Mouse (Mus musculus): Measurements from ENCODE around the gene Slc9a7. TPM values are rescaled to one million over a fixed set of nuclear protein-coding genes. Genes with fewer than 3 reads are reported as not detected.

Gene Slc9a7
- polyA plus RNA-seq, 1 experiment from 2014 or later = 0.56 TPM

- Histone ChIP-seq H3K27ac (ENCODE audit: low read length) (no peak overlapping the region), H3K9me3 (ENCODE audit: control insufficient read depth, low read depth, low read length) (no peaks in the 10 kb centered on the region), H3K27me3 (ENCODE audit: control insufficient read depth, insufficient read depth, low read length) (no peaks in the 10 kb centered on the region), H3K36me3 (ENCODE audit: control insufficient read depth, insufficient read depth, low read length) (no peaks in the 10 kb centered on the region), H3K9ac (replicated peaks; ENCODE audit: low read depth, low read length) (no peak overlapping the region), H3K4me3 (ENCODE audit: low read depth, low read length) (no peak overlapping the region), H3K4me2 (replicated peaks; ENCODE audit: low read depth, low read length) (no peak overlapping the region), H3K4me1 (ENCODE audit: control insufficient read depth, insufficient read depth, low read length) (no peaks in the 10 kb centered on the region)
- no peak for ATAC-seq (ENCODE audit: insufficient number of reproducible peaks, insufficient read depth, low FRiP score, low read depth)
- WGBS = 70% methylated on average over 2 of the region's 2 CpGs
These were observed 5.4 kb downstream of the Slc9a7 start for GRCm38 (mm10) chrX:20286254-20286653.

GRCm38 (mm10) chrX:20279424-20279823 lies 12.2 kb downstream of the Slc9a7 start:
- no peaks in the 10 kb centered on the region for H3K36me3 ChIP-seq (ENCODE audit: control insufficient read depth, insufficient read depth, low read length)
- no peak overlapping the region for H3K4me2 ChIP-seq (replicated peaks; ENCODE audit: low read depth, low read length)
- no peak overlapping the region for H3K27ac ChIP-seq (ENCODE audit: low read length)
- no peaks in the 10 kb centered on the region for H3K27me3 ChIP-seq (ENCODE audit: control insufficient read depth, insufficient read depth, low read length)
- H3K4me3 ChIP-seq (ENCODE audit: low read depth, low read length) = no peak overlapping the region
- H3K9ac ChIP-seq (replicated peaks; ENCODE audit: low read depth, low read length) = no peak overlapping the region
- WGBS = 75% methylated on average over 6 of the region's 6 CpGs
- H3K9me3 ChIP-seq (ENCODE audit: control insufficient read depth, low read depth, low read length) = no peaks in the 10 kb centered on the region
- H3K4me1 ChIP-seq (ENCODE audit: control insufficient read depth, insufficient read depth, low read length) = no peaks in the 10 kb centered on the region
- ATAC-seq (ENCODE audit: insufficient number of reproducible peaks, insufficient read depth, low FRiP score, low read depth) = no peak

GRCm38 (mm10) chrX:20273854-20274253 lies 17.8 kb downstream of the Slc9a7 start:
- no peaks in the 10 kb centered on the region for H3K36me3 ChIP-seq (ENCODE audit: control insufficient read depth, insufficient read depth, low read length)
- H3K4me3 ChIP-seq (ENCODE audit: low read depth, low read length) = no peak overlapping the region
- no peak overlapping the region for H3K27ac ChIP-seq (ENCODE audit: low read length)
- no peak overlapping the region for H3K9ac ChIP-seq (replicated peaks; ENCODE audit: low read depth, low read length)
- ATAC-seq (ENCODE audit: insufficient number of reproducible peaks, insufficient read depth, low FRiP score, low read depth) = no peak
- H3K27me3 ChIP-seq (ENCODE audit: control insufficient read depth, insufficient read depth, low read length) = no peaks in the 10 kb centered on the region
- no peak overlapping the region for H3K4me2 ChIP-seq (replicated peaks; ENCODE audit: low read depth, low read length)
- no peaks in the 10 kb centered on the region for H3K4me1 ChIP-seq (ENCODE audit: control insufficient read depth, insufficient read depth, low read length)
- H3K9me3 ChIP-seq (ENCODE audit: control insufficient read depth, low read depth, low read length) = no peaks in the 10 kb centered on the region

GRCm38 (mm10) chrX:20271980-20272379 lies 19.6 kb downstream of the Slc9a7 start:
- Histone ChIP-seq H3K27ac (ENCODE audit: low read length) (no peak overlapping the region), H3K9me3 (ENCODE audit: control insufficient read depth, low read depth, low read length) (no peaks in the 10 kb centered on the region), H3K27me3 (ENCODE audit: control insufficient read depth, insufficient read depth, low read length) (no peaks in the 10 kb centered on the region), H3K4me1 (ENCODE audit: control insufficient read depth, insufficient read depth, low read length) (no peaks in the 10 kb centered on the region), H3K4me2 (replicated peaks; ENCODE audit: low read depth, low read length) (no peak overlapping the region), H3K9ac (replicated peaks; ENCODE audit: low read depth, low read length) (no peak overlapping the region), H3K4me3 (ENCODE audit: low read depth, low read length) (no peak overlapping the region), H3K36me3 (ENCODE audit: control insufficient read depth, insufficient read depth, low read length) (no peaks in the 10 kb centered on the region)
- 57% methylated on average over 1 of the region's 1 CpGs for WGBS
- ATAC-seq (ENCODE audit: insufficient number of reproducible peaks, insufficient read depth, low FRiP score, low read depth) = no peak

GRCm38 (mm10) chrX:20269980-20270379 lies 21.6 kb downstream of the Slc9a7 start:
- H3K4me2 ChIP-seq (replicated peaks; ENCODE audit: low read depth, low read length) = no peak overlapping the region
- no peak for ATAC-seq (ENCODE audit: insufficient number of reproducible peaks, insufficient read depth, low FRiP score, low read depth)
- no peak overlapping the region for H3K9ac ChIP-seq (replicated peaks; ENCODE audit: low read depth, low read length)
- H3K36me3 ChIP-seq (ENCODE audit: control insufficient read depth, insufficient read depth, low read length) = no peaks in the 10 kb centered on the region
- H3K9me3 ChIP-seq (ENCODE audit: control insufficient read depth, low read depth, low read length) = no peaks in the 10 kb centered on the region
- no peaks in the 10 kb centered on the region for H3K27me3 ChIP-seq (ENCODE audit: control insufficient read depth, insufficient read depth, low read length)
- no peaks in the 10 kb centered on the region for H3K4me1 ChIP-seq (ENCODE audit: control insufficient read depth, insufficient read depth, low read length)
- H3K4me3 ChIP-seq (ENCODE audit: low read depth, low read length) = no peak overlapping the region
- no peak overlapping the region for H3K27ac ChIP-seq (ENCODE audit: low read length)
- 72% methylated on average over 3 of the region's 3 CpGs for WGBS

GRCm38 (mm10) chrX:20264370-20264769 lies 27.2 kb downstream of the Slc9a7 start:
- Histone ChIP-seq H3K9ac (replicated peaks; ENCODE audit: low read depth, low read length) (no peak overlapping the region), H3K4me1 (ENCODE audit: control insufficient read depth, insufficient read depth, low read length) (no peaks in the 10 kb centered on the region), H3K27ac (ENCODE audit: low read length) (no peak overlapping the region), H3K27me3 (ENCODE audit: control insufficient read depth, insufficient read depth, low read length) (no peaks in the 10 kb centered on the region), H3K4me2 (replicated peaks; ENCODE audit: low read depth, low read length) (no peak overlapping the region), H3K4me3 (ENCODE audit: low read depth, low read length) (no peak overlapping the region), H3K36me3 (ENCODE audit: control insufficient read depth, insufficient read depth, low read length) (no peaks in the 10 kb centered on the region), H3K9me3 (ENCODE audit: control insufficient read depth, low read depth, low read length) (no peaks in the 10 kb centered on the region)
- 75% methylated on average over 2 of the region's 2 CpGs for WGBS
- no peak for ATAC-seq (ENCODE audit: insufficient number of reproducible peaks, insufficient read depth, low FRiP score, low read depth)

- H3K4me3 ChIP-seq (ENCODE audit: low read depth, low read length) = no peak overlapping the region
- H3K9me3 ChIP-seq (ENCODE audit: control insufficient read depth, low read depth, low read length) = no peaks in the 10 kb centered on the region
- no peak for ATAC-seq (ENCODE audit: insufficient number of reproducible peaks, insufficient read depth, low FRiP score, low read depth)
- no peaks in the 10 kb centered on the region for H3K27me3 ChIP-seq (ENCODE audit: control insufficient read depth, insufficient read depth, low read length)
- H3K9ac ChIP-seq (replicated peaks; ENCODE audit: low read depth, low read length) = no peak overlapping the region
- no peaks in the 10 kb centered on the region for H3K36me3 ChIP-seq (ENCODE audit: control insufficient read depth, insufficient read depth, low read length)
- no peak overlapping the region for H3K27ac ChIP-seq (ENCODE audit: low read length)
- no peak overlapping the region for H3K4me2 ChIP-seq (replicated peaks; ENCODE audit: low read depth, low read length)
- H3K4me1 ChIP-seq (ENCODE audit: control insufficient read depth, insufficient read depth, low read length) = no peaks in the 10 kb centered on the region
These were observed 63.5 kb downstream of the Slc9a7 start for GRCm38 (mm10) chrX:20228102-20228501.

- Histone ChIP-seq H3K9me3 (ENCODE audit: control insufficient read depth, low read depth, low read length) (no peaks in the 10 kb centered on the region), H3K36me3 (ENCODE audit: control insufficient read depth, insufficient read depth, low read length) (no peaks in the 10 kb centered on the region), H3K9ac (replicated peaks; ENCODE audit: low read depth, low read length) (no peak overlapping the region), H3K4me3 (ENCODE audit: low read depth, low read length) (no peak overlapping the region), H3K27ac (ENCODE audit: low read length) (no peak overlapping the region), H3K27me3 (ENCODE audit: control insufficient read depth, insufficient read depth, low read length) (no peaks in the 10 kb centered on the region), H3K4me2 (replicated peaks; ENCODE audit: low read depth, low read length) (no peak overlapping the region), H3K4me1 (ENCODE audit: control insufficient read depth, insufficient read depth, low read length) (no peaks in the 10 kb centered on the region)
- 85% methylated on average over 2 of the region's 2 CpGs for WGBS
- ATAC-seq (ENCODE audit: insufficient number of reproducible peaks, insufficient read depth, low FRiP score, low read depth) = no peak
These were observed 70.1 kb downstream of the Slc9a7 start for GRCm38 (mm10) chrX:20221486-20221885.

- Histone ChIP-seq H3K9ac (replicated peaks; ENCODE audit: low read depth, low read length) (no peak overlapping the region), H3K4me3 (ENCODE audit: low read depth, low read length) (no peak overlapping the region), H3K4me1 (ENCODE audit: control insufficient read depth, insufficient read depth, low read length) (no peaks in the 10 kb centered on the region), H3K36me3 (ENCODE audit: control insufficient read depth, insufficient read depth, low read length) (no peaks in the 10 kb centered on the region), H3K27me3 (ENCODE audit: control insufficient read depth, insufficient read depth, low read length) (no peaks in the 10 kb centered on the region), H3K9me3 (ENCODE audit: control insufficient read depth, low read depth, low read length) (no peaks in the 10 kb centered on the region), H3K4me2 (replicated peaks; ENCODE audit: low read depth, low read length) (no peak overlapping the region), H3K27ac (ENCODE audit: low read length) (no peak overlapping the region)
- 66% methylated on average over 3 of the region's 3 CpGs for WGBS
- ATAC-seq (ENCODE audit: insufficient number of reproducible peaks, insufficient read depth, low FRiP score, low read depth) = no peak
These were observed 106.0 kb downstream of the Slc9a7 start for GRCm38 (mm10) chrX:20185616-20186015.

Data from stomach, embryonic 14.5 days (tissue).